Mouse (Mus musculus) erythroblast, embryonic 14.5 days (primary cell): ENCODE data around the gene Rmdn2.

Source experiments
- GATA1 ChIP-seq: IDR thresholded peaks from 2 replicates; pipeline ENCODE4 v1.6.1; 2012; ENCODE audit warnings: low read length, inconsistent platforms, mixed read lengths
- TAL1 ChIP-seq: IDR thresholded peaks from 3 replicates; pipeline ENCODE4 v1.6.1; 2012; ENCODE audit warnings: low read length, inconsistent platforms, mixed read lengths

GRCm38 (mm10) chr17:79563721-79564120, 47.9 kb upstream of the Rmdn2 start:
- TF ChIP-seq GATA1 (no peak), TAL1 (no peak)
